Mouse (Mus musculus) adrenal gland, adult (tissue): ENCODE measurements around the gene Mmp10.

Source experiments
- DNase-seq, 2 experiments: peaks; one replicate each; pipeline ENCODE4 v3.0.0; 2022 to 2023; ENCODE audit warnings: low spot score in 1 of 2; ENCODE audit not compliant: inconsistent age in 2 of 2

Gene Mmp10

DNA sequence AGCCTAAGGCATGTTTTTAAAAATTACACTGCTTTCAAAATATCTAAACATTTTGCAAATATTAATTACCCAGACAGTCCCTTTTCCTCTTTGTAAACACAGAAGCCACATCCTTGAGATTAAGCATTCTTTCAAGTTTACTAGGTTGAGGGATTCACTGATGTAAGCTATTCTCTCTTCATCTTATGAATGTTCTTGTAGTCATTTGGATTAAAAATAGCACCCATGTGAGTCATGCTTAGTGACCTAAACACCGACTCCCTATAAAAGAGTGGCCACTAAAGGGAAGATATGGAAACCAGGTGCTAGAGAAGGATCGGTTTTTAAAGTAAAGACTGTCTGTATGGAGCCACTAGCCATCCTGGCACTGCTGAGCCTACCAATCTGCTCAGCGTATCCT lies at the start of gene Mmp10:
Mmp10 (plus strand) TSS at position 302 of the 400 bp plus-strand sequence.
- no peak for DNase-seq

DNA sequence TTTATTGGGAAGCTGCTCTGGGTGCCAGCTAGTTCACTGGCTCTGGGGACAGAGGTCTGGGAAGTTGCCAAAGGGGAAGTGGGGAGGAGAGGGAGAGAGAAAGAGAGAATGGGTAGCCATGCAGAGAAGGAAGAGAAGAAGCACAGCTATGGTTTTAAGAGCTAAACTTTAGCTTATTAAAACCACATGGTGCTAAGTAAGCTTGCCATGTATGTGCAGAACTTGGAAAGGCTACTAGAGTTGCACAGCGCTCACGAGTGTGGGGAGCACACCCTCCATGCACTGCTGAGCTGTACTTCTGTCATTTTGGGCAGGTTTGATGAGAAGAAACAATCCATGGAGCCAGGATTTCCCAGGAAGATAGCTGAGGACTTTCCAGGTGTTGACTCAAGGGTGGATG lies 48.9 kb upstream of the Mmp10 start:
- no peak for DNase-seq

DNA sequence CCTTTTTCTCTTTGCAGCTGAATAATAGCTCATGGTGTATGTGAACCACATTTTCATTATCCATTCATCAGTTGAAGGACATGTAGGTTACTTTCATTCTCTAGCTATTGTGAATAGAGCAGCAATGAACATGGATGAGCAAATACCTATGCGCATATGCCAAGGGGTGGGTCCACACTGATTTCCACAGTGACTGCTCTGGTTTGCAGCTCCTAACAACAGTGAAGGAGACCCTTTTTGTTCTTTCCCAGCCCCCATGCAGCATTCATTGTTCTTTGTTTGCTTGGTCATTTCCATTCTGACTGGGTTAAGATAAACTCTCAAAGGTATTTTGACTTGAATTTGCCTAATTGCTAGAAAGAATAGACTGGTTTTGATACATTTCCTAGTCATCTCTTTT lies 31.9 kb upstream of the Mmp10 start:
- no peak for DNase-seq

DNA sequence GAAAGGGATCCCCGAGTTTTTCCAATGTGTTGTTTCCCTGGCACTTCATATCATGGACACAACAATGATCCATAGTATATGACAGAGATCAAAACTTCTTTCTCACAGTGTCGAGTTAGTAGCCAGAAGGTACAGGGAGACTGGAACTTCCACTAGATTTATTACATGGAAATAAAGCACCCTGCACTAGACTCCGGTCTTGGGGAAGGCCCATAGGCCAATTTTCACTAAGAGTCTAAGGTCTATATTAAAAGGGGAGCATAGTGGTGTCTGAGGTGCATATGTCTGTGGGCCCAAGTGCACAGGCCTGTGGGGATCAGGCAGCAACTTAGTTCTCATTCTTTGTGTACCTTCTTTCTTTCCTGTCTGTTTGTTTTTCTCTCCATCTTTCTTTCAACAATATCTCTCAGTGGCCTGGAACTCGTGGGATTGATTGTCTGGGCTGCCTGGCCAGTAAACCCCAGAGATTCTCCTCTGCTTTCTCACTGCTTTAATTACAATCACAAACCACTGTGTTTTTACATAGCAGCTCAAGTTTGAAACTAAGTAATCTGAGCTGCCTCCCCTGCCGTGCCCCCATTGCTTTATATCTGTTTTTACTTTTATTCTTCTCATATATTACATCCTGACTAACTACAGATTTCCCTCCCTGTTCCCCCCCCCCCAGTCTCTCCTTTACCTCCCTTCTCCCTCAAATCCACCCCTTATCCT lies 18.3 kb upstream of the Mmp10 start:
- no peak for DNase-seq

GRCm38 (mm10) chr9:7501138-7501537 lies 1.0 kb upstream of the Mmp10 start:
- no peak for DNase-seq

DNA sequence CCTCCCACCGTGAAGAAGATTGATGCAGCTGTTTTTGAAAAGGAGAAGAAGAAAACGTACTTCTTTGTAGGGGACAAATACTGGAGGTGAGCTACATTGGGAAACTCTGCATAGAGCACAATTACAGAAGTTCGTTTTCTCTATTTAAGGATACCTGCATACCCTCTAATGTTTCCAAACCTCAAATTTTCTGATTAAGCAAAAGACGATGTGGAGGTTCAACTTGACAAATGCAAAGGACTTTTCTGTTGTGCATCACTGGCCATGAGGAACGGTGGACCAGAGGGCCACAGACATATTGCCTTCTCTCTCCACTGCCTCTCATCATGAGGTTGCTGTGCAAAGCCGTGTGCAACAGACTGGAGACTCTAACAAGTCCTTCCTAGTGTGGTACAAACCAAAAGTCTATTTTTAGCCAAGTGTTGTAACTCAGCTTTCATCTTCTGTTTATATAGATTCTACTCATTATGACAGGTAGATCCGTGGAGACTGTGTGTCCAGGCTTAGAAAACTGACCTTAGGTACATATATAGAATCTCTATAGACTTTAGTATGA lies 5.2 kb downstream of the Mmp10 start:
- no peak for DNase-seq

- no peak for DNase-seq
Observed at GRCm38 (mm10) chr9:7509619-7510233, 7.6 kb downstream of the Mmp10 start.

- DNase-seq = no peak
Observed at GRCm38 (mm10) chr9:7517944-7518571, 15.9 kb downstream of the Mmp10 start.

DNA sequence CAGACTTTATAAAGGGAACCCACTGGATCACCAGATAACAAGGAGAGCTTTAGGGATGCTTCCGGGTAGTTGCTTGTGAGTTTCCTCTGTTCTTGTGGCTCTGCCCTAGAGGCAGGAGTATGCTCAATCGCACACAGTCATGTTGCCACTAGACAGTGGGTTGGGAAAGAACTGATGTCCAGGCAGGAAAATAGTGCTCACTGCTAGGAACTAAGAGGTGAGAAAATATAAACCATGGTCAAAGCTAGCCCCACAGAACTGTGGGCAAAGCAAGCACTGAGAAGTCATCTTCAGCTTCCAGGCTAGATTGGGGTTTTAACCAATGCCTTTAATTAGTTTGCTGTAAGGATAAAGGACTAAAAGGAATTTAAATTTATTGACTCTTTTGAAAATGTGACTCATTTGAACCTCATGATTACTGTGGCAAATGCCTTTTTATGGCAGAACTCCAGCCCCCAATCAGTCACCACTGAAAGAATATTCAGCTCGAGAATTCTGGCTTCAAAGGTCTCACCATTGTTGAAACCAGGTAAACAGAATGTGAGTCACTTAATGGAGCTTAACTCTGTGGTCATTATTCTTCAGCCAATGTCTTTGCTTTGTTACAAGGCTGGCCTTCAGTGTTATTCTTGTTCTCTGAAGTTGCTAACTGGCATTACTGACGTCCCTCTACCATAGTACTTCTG lies 24.2 kb downstream of the Mmp10 start:
- DNase-seq = peak in 1 of 2 experiments; percentile 55

GRCm38 (mm10) chr9:7542763-7543162 lies 40.6 kb downstream of the Mmp10 start:
- DNase-seq = no peak

GRCm38 (mm10) chr9:7544923-7545457 lies 42.8 kb downstream of the Mmp10 start:
- DNase-seq = no peak

DNA sequence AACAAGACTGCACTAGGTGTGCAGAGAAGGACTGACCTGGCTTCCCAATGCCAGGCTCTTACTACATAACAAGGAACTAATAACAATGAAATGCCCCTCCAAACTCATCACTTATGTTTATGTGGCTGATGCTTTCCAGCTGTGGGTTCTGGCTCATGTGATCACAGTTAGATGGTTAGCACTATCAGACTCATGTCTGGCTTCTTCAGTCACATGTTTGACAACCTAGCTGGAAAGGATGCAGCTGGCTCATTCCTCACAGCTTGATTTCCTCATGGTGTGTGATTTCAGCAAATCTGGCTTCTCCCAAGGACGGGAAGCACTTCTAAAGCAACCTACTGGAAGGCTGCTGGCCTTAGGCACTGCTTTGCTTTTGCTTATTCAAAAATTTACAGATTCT lies 43.3 kb downstream of the Mmp10 start:
- DNase-seq = peak in 1 of 2 experiments; percentile 44

DNA sequence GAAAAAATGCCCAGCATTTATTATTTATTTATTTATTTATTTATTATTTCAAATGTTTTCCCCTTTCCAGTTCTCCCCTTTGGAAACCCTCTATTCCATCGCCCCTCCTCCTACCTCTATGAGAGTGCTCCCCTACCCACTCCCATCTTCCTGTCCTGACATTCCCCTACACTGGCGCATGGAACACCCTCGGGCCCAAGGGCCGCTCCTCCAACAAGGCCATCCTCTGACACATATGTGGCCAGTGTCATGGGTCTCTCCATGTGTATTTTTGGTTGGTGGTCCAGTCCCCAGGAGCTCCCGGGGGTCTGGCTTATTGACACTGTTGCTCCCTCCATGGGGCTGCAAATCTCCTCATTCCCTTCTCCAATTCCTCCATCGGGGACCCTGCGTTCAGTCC lies 43.8 kb downstream of the Mmp10 start:
- DNase-seq = no peak

GRCm38 (mm10) chr9:7551943-7552342 lies 49.8 kb downstream of the Mmp10 start:
- peak in 1 of 2 experiments; percentile 28 for DNase-seq

- no peak for DNase-seq
Observed at GRCm38 (mm10) chr9:7553536-7553935, 51.4 kb downstream of the Mmp10 start.

DNA sequence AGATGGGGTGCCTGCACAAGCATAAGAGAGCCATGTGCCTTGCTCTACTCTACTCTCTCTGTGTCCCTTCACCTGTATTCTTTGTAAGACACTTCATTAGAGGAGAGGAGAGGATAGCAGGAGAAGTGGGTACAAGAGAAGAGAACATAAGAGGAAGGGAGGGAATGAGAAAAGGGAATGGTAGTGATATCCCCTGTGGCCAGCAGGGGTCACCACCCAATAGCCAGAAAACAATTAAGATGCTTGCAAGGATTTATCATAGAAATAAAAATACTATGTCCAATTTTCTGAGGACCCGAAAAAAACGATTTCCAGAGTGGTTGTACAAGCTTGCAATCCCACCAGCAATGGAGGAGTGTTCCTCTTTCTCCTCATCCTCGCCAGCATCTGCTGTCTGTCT lies 52.2 kb downstream of the Mmp10 start:
- peak; percentile 7 to 65 for DNase-seq

DNA sequence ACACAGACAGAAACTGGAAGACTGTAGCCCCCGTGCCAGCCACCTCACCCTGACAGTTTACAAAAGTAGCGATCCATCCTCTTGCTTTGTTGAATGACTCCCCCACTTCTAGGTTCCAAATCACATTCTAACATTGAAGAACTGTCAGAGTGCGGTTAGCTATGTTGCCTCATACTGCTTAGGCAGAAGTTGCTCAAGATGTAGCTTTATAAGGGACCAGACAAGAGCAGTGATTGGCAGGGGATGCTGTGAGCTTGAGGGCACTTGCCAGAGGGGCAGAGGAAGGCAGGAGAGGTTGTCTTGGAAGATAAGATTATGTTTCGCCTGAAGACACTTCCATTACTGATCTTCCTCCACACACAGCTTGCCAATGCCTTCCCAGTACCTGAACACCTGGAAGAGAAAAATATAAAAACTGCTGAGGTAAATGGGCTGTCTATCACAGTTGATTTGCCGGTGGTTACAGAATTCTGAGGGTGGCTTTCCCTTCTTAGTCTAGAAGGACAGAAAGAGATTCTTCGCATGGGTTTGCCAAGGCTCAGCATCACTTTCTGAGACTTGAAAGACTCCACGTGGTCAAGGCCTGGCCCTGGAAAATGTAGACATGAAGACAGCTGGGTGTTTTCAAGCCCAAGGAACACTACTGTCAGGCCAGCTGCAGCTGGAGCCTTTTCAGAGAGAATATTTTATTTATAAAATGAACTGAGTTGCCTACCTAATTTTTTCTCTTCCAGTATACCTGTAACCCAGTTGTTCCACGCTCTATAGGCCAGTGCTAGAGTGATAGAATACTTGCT lies 56.3 kb downstream of the Mmp10 start, which contains the start of gene Mmp8:
Mmp8 (plus strand) TSS at position 236 of the 797 bp plus-strand sequence.
- no peak for DNase-seq
